Mouse (Mus musculus) kidney, adult 9 months (tissue): Measurements from ENCODE around the gene Epb41l4b.

ENCODE experiments used
- DNase-seq: peaks from one replicate; pipeline ENCODE4 v3.0.0; 2022

The Epb41l4b gene

GRCm38 (mm10) chr4:57113472-57114216 lies 29.6 kb downstream of the Epb41l4b start:
- no peak for DNase-seq

GRCm38 (mm10) chr4:57111992-57112540 lies 31.2 kb downstream of the Epb41l4b start:
- DNase-seq, result no peak

- no peak for DNase-seq
Observed at GRCm38 (mm10) chr4:57111411-57111810, 31.8 kb downstream of the Epb41l4b start.

GRCm38 (mm10) chr4:57109543-57109942 lies 33.7 kb downstream of the Epb41l4b start:
- no peak for DNase-seq

- no peak for DNase-seq
Observed at GRCm38 (mm10) chr4:57105339-57105738, 37.9 kb downstream of the Epb41l4b start.

GRCm38 (mm10) chr4:57103830-57104229 lies 39.4 kb downstream of the Epb41l4b start:
- no peak for DNase-seq

GRCm38 (mm10) chr4:57101095-57101494 lies 42.1 kb downstream of the Epb41l4b start:
- no peak for DNase-seq

- DNase-seq, result no peak
Observed at GRCm38 (mm10) chr4:57097411-57097810, 45.8 kb downstream of the Epb41l4b start.

- DNase-seq, result no peak
Observed at GRCm38 (mm10) chr4:57095569-57095968, 47.7 kb downstream of the Epb41l4b start.

- DNase-seq, result no peak
Observed at GRCm38 (mm10) chr4:57091363-57091762, 51.9 kb downstream of the Epb41l4b start.

GRCm38 (mm10) chr4:57088301-57088700 lies 54.9 kb downstream of the Epb41l4b start:
- no peak for DNase-seq

GRCm38 (mm10) chr4:57085750-57086400 lies 57.4 kb downstream of the Epb41l4b start:
- DNase-seq, result no peak

- no peak for DNase-seq
Observed at GRCm38 (mm10) chr4:57083653-57084052, 59.6 kb downstream of the Epb41l4b start.

GRCm38 (mm10) chr4:57082775-57083428 lies 60.3 kb downstream of the Epb41l4b start:
- no peak for DNase-seq

- DNase-seq, result peak; percentile 11
Observed at GRCm38 (mm10) chr4:57081463-57081862, 61.8 kb downstream of the Epb41l4b start.

GRCm38 (mm10) chr4:57073843-57074242 lies 69.4 kb downstream of the Epb41l4b start:
- DNase-seq, result peak; percentile 21

GRCm38 (mm10) chr4:57073174-57073573 lies 70.1 kb downstream of the Epb41l4b start:
- peak; percentile 54 for DNase-seq

GRCm38 (mm10) chr4:57070640-57071039 lies 72.6 kb downstream of the Epb41l4b start:
- DNase-seq, result no peak

- DNase-seq, result no peak
Observed at GRCm38 (mm10) chr4:57068397-57068796, 74.8 kb downstream of the Epb41l4b start.

GRCm38 (mm10) chr4:57067801-57068200 lies 75.4 kb downstream of the Epb41l4b start:
- no peak for DNase-seq

- no peak for DNase-seq
Observed at GRCm38 (mm10) chr4:57066936-57067335, 76.3 kb downstream of the Epb41l4b start.

GRCm38 (mm10) chr4:57065273-57065672 lies 78.0 kb downstream of the Epb41l4b start:
- peak; percentile 79 for DNase-seq

- DNase-seq, result no peak
Observed at GRCm38 (mm10) chr4:57064830-57065229, 78.4 kb downstream of the Epb41l4b start.
